Mouse (Mus musculus) ovary, postnatal 36 days (tissue): ENCODE results near the gene Vav3.
A peak's percentile ranks its signal among the peaks of the same experiment; 100 is the strongest.

Experiments
- DNase-seq: peaks from one replicate; pipeline ENCODE4 v3.0.0; 2022; ENCODE audit warnings: low spot score, mixed read lengths

Gene Vav3

DNA sequence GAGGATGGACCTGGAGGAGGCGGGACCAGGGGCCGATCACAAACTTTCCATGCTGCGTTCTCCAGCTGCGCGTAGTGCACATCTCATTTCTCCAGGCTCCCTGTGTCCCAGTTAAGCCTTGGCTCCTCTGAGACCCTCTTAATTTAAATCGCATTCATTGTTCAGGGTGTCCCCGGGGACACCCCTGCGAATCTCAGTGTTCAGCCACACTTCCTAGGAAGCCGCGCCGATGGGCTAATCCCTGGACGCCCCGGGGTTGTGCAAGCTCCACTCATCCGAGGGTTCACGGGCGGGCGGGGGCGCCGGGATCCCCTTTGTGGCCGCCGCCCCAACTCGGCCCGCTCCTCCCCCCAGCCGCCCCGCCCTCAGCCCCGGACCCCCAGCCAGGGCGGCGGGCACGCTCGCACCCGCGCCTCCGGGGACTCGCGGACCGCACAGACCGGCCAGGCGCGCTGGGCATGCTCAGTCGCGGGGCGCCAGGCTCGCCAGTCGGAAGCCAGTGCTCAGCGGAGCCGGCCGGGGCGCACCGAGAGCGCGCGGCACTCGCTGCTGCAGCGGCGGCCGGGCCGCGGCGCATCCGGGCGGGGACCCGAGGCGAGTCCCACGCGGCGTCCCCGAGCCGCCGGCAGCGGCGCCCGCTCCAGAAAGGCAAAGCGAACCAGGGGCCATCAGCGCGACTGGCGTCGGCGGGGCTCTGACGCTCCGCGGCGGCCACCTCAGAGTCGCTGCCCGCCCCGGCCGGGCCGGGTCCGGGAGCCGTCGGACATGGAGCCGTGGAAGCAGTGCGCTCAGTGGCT, at the start of gene Vav3:
Gene Vav3, plus strand, starts transcription at position 380 of the 797 bp plus-strand sequence.
- DNase-seq, result peak; percentile 64

GRCm38 (mm10) chr3:109298857-109299256, 41.6 kb upstream of the Vav3 start:
- DNase-seq, result no peak

DNA sequence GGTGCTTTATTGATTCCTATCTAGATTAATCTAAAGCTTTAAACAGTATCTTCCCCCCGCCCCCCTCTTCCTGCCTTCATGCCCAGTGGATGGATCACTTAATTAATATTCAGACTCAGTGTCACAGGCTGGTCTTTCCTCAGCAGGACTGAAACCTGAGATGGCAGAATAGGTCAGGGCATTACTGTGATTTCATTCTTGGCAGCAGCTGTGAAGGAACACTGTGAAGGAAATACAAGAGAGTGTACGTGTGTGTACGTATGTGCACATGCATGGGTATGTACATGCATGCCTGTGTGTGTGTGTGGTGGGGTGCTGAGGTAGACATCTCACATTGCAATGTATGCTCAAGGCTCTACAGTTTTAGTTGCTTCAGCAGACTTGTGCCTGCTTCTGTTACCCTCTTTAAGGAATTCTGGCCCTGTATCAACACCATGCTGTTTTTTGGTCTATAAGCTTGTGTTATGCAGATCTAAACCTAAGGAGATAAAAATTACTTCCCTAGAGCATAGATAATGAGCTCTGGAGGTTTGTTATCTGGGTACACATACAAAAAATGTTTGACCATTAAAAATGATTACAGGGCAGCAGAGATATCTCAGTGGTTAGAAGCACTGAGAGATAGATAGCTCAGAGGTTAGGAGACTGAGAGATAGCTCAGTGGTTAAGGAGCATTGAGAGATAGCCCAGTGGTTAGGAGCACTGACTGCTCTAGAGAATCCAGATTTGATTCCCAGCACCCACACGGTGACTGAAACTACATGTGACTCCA, 41.0 kb upstream of the Vav3 start:
- no peak for DNase-seq

GRCm38 (mm10) chr3:109302059-109302458, 38.4 kb upstream of the Vav3 start:
- DNase-seq, result no peak

GRCm38 (mm10) chr3:109307406-109307805, 33.0 kb upstream of the Vav3 start:
- DNase-seq, result no peak

GRCm38 (mm10) chr3:109308468-109308867, 32.0 kb upstream of the Vav3 start:
- no peak for DNase-seq

DNA sequence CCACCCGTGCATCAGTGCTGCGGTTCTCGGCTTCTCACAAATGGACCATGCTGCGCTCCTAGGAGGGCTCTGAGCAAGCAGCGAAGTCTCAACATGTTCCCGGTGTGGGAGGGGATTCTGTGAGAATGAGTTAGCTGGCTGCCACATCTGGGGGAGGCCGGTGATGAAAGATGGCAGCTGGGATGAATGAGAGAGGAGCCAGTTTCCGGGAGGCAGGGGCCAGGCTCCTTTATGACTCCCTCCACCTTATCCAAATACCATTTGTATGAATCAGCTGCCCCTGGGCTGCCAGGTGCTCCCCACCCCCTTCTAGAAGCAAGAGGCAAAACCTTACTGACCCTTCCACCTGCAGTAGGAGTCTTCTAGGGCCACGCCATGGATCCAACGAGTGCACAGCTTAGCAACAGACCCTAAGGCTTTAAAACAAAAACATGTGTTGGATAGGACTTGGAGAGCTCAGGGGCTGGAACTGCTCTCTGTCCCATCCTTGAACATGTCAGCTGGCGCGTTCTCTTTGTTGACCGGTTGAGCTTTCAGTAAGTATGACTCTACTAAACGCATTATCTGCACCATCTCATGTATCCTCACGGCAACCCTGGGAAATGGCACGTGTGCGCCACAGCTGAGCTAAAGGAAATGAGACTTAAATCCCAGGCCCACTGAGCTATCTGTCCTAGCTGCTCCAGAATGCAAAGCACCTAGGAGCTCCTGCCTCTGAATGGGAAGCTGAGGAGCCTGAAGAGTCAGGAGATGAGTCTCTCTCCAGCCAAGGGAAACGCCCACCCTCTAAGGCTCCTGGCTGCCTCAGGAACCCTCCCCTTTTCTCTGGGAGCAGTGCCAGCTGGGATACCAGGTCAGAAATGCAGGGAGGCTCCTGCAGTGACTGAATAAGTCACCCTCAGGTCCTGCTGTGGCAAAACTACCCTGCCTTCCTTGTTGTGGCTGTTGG, 30.9 kb upstream of the Vav3 start:
- peak; percentile 15 for DNase-seq

GRCm38 (mm10) chr3:109311172-109311824, 29.2 kb upstream of the Vav3 start:
- no peak for DNase-seq

- no peak for DNase-seq
Observed at GRCm38 (mm10) chr3:109311875-109312274, 28.6 kb upstream of the Vav3 start.

DNA sequence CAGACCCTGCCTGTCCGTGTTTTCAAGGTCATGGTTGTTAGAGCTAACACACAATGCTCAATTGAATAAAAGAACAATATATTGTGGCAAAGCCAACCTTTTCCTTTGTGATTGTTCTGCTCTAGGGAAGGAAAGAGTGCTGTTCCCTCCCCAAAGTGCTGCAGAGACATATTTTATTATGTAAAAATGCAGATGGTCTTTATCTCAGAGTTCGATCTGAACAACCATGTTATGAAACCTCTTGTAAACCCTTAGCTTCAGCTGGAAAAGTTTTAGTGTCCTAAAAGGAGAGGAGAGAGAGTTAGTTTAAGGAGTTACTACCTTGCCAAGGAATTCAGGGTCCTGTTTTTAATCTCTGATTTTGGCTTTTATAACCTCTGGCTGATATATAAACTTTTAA, 27.0 kb upstream of the Vav3 start:
- no peak for DNase-seq

- DNase-seq, result no peak
Observed at GRCm38 (mm10) chr3:109322225-109322624, 18.2 kb upstream of the Vav3 start.

GRCm38 (mm10) chr3:109323447-109324300, 16.8 kb upstream of the Vav3 start:
- no peak for DNase-seq

- no peak for DNase-seq
Observed at GRCm38 (mm10) chr3:109327128-109327527, 13.3 kb upstream of the Vav3 start.

- DNase-seq, result no peak
Observed at GRCm38 (mm10) chr3:109332755-109333154, 7.7 kb upstream of the Vav3 start.

DNA sequence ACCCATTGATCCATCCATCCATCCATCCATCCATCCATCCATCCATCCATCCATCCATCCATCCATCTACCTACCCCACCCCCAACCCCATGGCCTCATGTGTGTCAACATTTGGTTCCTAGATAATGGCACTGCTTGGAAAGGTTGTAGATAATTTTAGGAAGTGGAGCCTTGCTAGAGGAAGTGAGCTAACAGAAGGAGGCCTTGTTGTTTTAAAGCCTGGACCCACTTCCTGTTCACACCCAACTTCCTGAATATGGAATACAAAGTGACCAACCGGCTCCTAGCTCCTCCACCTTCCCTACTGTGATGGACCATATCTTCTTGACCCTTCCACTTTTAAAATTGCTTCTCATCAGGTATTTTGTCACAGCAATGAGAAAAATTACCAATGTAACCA, 5.0 kb upstream of the Vav3 start:
- no peak for DNase-seq

GRCm38 (mm10) chr3:109339290-109339689, 1.2 kb upstream of the Vav3 start:
- no peak for DNase-seq

GRCm38 (mm10) chr3:109339941-109340273, 546 bp upstream of the Vav3 start:
- peak; percentile 26 for DNase-seq

DNA sequence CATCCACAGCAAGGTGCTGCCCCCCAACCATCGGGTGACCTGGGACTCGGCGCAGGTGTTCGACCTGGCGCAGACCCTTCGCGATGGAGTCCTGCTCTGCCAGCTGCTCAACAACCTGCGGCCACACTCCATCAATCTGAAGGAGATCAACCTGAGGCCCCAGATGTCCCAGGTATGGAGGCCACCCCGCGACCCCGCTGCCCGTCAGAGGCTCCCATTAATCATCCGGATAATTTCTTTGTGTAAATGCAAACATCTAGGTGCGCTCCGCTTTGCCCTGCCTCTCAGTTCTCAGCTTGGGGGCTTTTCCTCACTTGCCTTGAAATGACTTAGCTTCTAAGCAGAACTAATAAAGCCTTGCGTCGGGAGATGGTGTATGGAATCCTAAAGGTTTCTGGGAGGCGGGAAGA, 623 bp downstream of the Vav3 start:
- no peak for DNase-seq

GRCm38 (mm10) chr3:109341631-109342030, 1.2 kb downstream of the Vav3 start:
- peak; percentile 9 for DNase-seq

GRCm38 (mm10) chr3:109351956-109352684, 11.7 kb downstream of the Vav3 start:
- no peak for DNase-seq
